Mouse (Mus musculus): ENCODE measurements at regions not wholly inside any gene's neighbourhood (a gene's known extent, or its start where the extent isn't known, plus 50 kb on each side); places are given as distances from the start of the nearest gene placed in this dataset.

GRCm38 (mm10) chr17:80891656-80892055, 52.8 kb upstream of the Tmem178 start:
- DNase-seq, result no peak

GRCm38 (mm10) chr17:80889095-80889494, 55.3 kb upstream of the Tmem178 start:
- no peak for DNase-seq

GRCm38 (mm10) chr17:80887749-80888119, 56.7 kb upstream of the Tmem178 start:
- DNase-seq, result no peak

- no peak for DNase-seq
Observed at GRCm38 (mm10) chr17:80887021-80887748, 57.2 kb upstream of the Tmem178 start.

- no peak for DNase-seq
Observed at GRCm38 (mm10) chr17:80886211-80886701, 58.2 kb upstream of the Tmem178 start.

GRCm38 (mm10) chr17:80885706-80886105, 58.7 kb upstream of the Tmem178 start:
- DNase-seq, result no peak

- no peak for DNase-seq
Observed at GRCm38 (mm10) chr17:80884886-80885285, 59.5 kb upstream of the Tmem178 start.

- no peak for DNase-seq
Observed at GRCm38 (mm10) chr17:80882476-80882875, 62.0 kb upstream of the Tmem178 start.

GRCm38 (mm10) chr17:80880325-80880724, 64.1 kb upstream of the Tmem178 start:
- no peak for DNase-seq

GRCm38 (mm10) chr17:80875352-80876044, 68.9 kb upstream of the Tmem178 start:
- DNase-seq, result no peak

GRCm38 (mm10) chr17:80870965-80871364, 73.5 kb upstream of the Tmem178 start:
- DNase-seq, result no peak

GRCm38 (mm10) chr17:80862338-80862737, 82.1 kb upstream of the Tmem178 start:
- DNase-seq, result no peak

- no peak for DNase-seq
Observed at GRCm38 (mm10) chr17:80846996-80847810, 97.2 kb upstream of the Tmem178 start.

- DNase-seq, result no peak
Observed at GRCm38 (mm10) chr17:80845349-80845748, 99.1 kb upstream of the Tmem178 start.

- no peak for DNase-seq
Observed at GRCm38 (mm10) chr17:80841903-80842302, 102.5 kb upstream of the Tmem178 start.

- DNase-seq, result no peak
Observed at GRCm38 (mm10) chr17:80840896-80841295, 103.5 kb upstream of the Tmem178 start.

- no peak for DNase-seq
Observed at GRCm38 (mm10) chr17:80840452-80840851, 104.0 kb upstream of the Tmem178 start.

GRCm38 (mm10) chr17:80834701-80835100, 106.4 kb upstream of the Map4k3 start:
- no peak for DNase-seq

GRCm38 (mm10) chr17:80834176-80834517, 105.9 kb upstream of the Map4k3 start:
- no peak for DNase-seq

- DNase-seq, result no peak
Observed at GRCm38 (mm10) chr17:80833355-80834175, 105.3 kb upstream of the Map4k3 start.

GRCm38 (mm10) chr17:80831686-80832085, 103.4 kb upstream of the Map4k3 start:
- no peak for DNase-seq

GRCm38 (mm10) chr17:80827896-80828295, 99.6 kb upstream of the Map4k3 start:
- DNase-seq, result no peak
